Mouse (Mus musculus) heart, embryonic 16.5 days (tissue): ENCODE data around the gene Gbp7. TPM values are rescaled to one million over a fixed set of nuclear protein-coding genes. Genes with fewer than 3 reads are reported as not detected.

Experiments used
- ATAC-seq: fragments of 200-750 bp; cut with Nextera tagmentation; replicated peaks from 2 replicates; pipeline ENCODE4 v1.8.0; 2017; ENCODE audit warnings: moderate number of reproducible peaks; ENCODE audit not compliant: insufficient read depth, low FRiP score; ENCODE audit errors: extremely low read depth
- H3K27ac ChIP-seq: fragments of 300-500 bp; sonication (generic); 2 replicates; pipeline ENCODE4 v1.5.1; 2014; ENCODE audit warnings: mild to moderate bottlenecking, low read length, control low read depth, moderate library complexity
- H3K27me3 ChIP-seq: fragments of 300-500 bp; sonication (generic); 2 replicates; pipeline ENCODE4 v1.6.1; 2014; ENCODE audit warnings: low read length, mixed read lengths; ENCODE audit not compliant: control insufficient read depth, insufficient read depth
- H3K36me3 ChIP-seq: fragments of 300-500 bp; sonication (generic); 2 replicates; pipeline ENCODE4 v1.6.1; 2014; ENCODE audit not compliant: control insufficient read depth, insufficient read depth
- H3K4me1 ChIP-seq: fragments of 300-500 bp; sonication (generic); 2 replicates; pipeline ENCODE4 v1.6.1; 2014; ENCODE audit warnings: low read length, mixed read lengths; ENCODE audit not compliant: control insufficient read depth, insufficient read depth
- H3K4me2 ChIP-seq: fragments of 300-500 bp; sonication (generic); 2 replicates; pipeline ENCODE4 v1.6.1; 2014; ENCODE audit warnings: low read depth, mild to moderate bottlenecking, control low read depth, low read length
- H3K4me3 ChIP-seq: fragments of 300-500 bp; sonication (generic); 2 replicates; pipeline ENCODE4 v1.5.1; 2014; ENCODE audit warnings: mild to moderate bottlenecking, control low read depth, low read length
- H3K9ac ChIP-seq: fragments of 300-500 bp; sonication (generic); 2 replicates; pipeline ENCODE4 v1.6.1; 2014; ENCODE audit warnings: low read length, control low read depth
- H3K9me3 ChIP-seq: fragments of 300-500 bp; sonication (generic); replicated peaks from 2 replicates; pipeline ENCODE4 v1.6.1; 2016; ENCODE audit warnings: low read length; ENCODE audit not compliant: control insufficient read depth
- WGBS: fragments of 180-500 bp; shearing (Covaris S2); extraction: QIAGEN DNeasy Blood & Tissue Kit; methylation state at CpG from one replicate; pipeline ENCODE4 v1.1.7; 2014; 5-methylcytosine and 5-hydroxymethylcytosine counted together
- polyA plus RNA-seq: library from polyadenylated mRNA; unstranded; fragments of >200 nt; fragmentation: Nextera tagmentation; extraction: Ambion mirVana; gene quantifications from 2 replicates; pipeline ENCODE4 v1.2.1, GENCODE M21; 2015

Gene Gbp7
- polyA plus RNA-seq, 1 experiment from 2014 or later: 7.2 TPM

DNA sequence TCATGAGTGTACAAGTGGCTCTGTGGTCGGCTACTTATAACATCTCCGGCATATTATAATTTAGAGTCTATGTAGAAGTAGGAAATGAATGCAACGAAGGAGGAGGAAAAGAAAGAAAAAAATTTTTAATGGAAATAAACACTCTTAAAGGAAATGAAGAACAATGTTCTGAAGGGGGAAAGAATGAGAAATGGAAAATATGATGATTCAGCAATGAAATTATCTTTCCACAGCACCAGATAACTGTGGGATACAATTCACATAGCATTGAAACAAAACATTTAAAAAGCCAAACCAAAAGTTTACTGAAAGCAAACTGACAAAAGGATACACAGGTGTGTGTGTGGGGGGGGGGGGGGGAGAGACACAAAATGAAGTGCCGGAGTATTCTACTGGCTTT lies 52.9 kb downstream of the Gbp7 start:
- H3K9me3 ChIP-seq: no peaks in the 10 kb centered on the region
- no peak overlapping the region for H3K4me3 ChIP-seq
- no peak overlapping the region for H3K4me2 ChIP-seq
- H3K36me3 ChIP-seq: no peaks in the 10 kb centered on the region
- 87% methylated on average over 4 of the region's 4 CpGs for WGBS
- H3K27me3 ChIP-seq: no peaks in the 10 kb centered on the region
- no peak overlapping the region for H3K27ac ChIP-seq
- ATAC-seq: no peak
- no peak overlapping the region for H3K9ac ChIP-seq
- no peaks in the 10 kb centered on the region for H3K4me1 ChIP-seq

DNA sequence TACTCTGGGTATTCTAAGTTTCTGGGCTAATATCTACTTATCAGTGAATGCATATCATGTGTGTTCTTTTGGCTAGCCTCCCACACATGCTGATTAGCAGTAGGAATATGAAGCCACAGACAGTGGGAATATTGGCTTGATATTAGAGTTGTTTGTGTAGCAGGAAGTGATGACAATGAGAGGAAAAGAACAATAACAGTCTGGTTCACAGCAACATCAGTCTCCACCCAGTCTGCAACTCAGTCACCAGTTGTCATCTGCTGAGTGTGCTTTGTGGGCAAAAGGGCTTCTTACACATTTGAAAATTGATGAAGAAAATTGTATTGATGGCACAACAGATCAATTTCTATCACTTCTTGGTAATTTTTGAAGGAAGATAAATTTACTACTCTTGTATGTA lies 57.2 kb downstream of the Gbp7 start:
- ATAC-seq: no peak
- H3K9me3 ChIP-seq: no peaks in the 10 kb centered on the region

DNA sequence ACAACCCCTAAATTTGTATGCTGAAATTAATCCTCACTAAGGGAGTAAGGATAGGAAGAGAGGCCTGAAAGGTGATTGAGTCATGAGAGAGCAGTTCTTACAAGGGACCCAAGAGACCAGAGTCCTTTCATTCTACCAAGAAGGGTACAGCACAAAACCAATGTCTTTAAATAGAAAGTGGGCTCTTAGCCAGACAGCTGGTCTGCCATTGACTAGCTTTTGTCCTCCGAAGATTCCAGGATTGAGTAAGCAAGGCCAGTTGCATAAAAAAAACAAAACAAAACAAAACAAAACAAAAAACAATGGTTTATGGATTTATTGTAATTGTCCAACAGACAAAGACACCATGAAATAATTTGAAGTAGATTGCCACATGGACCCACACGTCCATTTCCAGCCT lies 58.7 kb downstream of the Gbp7 start:
- Histone ChIP-seq H3K27ac (no peak overlapping the region), H3K9ac (no peak overlapping the region), H3K36me3 (no peaks in the 10 kb centered on the region), H3K4me2 (no peak overlapping the region), H3K9me3 (no peaks in the 10 kb centered on the region), H3K4me3 (no peak overlapping the region), H3K27me3 (no peaks in the 10 kb centered on the region), H3K4me1 (no peaks in the 10 kb centered on the region)
- no peak for ATAC-seq
- 63% methylated on average over 2 of the region's 2 CpGs for WGBS

More for the DNA sequence above, 57.2 kb downstream of the Gbp7 start:
- Histone ChIP-seq H3K27me3 (no peaks in the 10 kb centered on the region), H3K36me3 (no peaks in the 10 kb centered on the region), H3K9ac (no peak overlapping the region), H3K27ac (no peak overlapping the region), H3K4me2 (no peak overlapping the region), H3K4me1 (no peaks in the 10 kb centered on the region), H3K4me3 (no peak overlapping the region)

DNA sequence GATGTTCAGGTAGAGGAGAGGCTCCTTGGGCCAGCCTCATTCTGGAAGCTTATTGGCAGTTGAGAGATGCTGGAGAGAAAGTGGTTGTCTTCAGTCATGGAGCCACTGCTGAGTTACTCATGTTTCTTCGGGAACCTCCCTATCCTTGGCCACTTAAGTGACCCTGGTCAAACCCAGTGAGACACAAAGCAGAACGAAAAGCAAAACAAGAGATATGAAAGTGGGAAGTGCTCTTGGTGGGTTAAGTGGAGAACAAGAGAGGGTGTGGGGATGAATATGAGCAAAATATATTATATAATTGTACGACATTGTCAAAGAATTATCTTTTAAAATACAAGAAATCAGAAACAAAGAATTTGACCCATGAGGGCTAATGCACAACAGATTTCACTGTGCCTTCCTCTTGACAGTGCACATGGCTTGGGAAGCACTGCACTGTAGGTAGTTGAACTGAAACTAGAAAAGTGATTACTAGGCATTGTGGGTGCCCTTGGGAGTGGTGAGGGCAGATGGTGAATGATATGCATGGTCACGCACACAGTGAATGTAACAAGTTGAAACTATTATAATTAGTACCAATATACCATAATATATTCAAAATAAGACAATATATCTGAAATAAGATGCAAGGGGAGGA lies 60.4 kb downstream of the Gbp7 start:
- ATAC-seq: no peak
- Histone ChIP-seq H3K9me3 (no peaks in the 10 kb centered on the region), H3K4me2 (no peak overlapping the region), H3K9ac (no peak overlapping the region), H3K4me3 (no peak overlapping the region), H3K4me1 (no peaks in the 10 kb centered on the region), H3K27ac (no peak overlapping the region), H3K27me3 (no peaks in the 10 kb centered on the region), H3K36me3 (no peaks in the 10 kb centered on the region)
- 68% methylated on average over 4 of the region's 4 CpGs for WGBS

DNA sequence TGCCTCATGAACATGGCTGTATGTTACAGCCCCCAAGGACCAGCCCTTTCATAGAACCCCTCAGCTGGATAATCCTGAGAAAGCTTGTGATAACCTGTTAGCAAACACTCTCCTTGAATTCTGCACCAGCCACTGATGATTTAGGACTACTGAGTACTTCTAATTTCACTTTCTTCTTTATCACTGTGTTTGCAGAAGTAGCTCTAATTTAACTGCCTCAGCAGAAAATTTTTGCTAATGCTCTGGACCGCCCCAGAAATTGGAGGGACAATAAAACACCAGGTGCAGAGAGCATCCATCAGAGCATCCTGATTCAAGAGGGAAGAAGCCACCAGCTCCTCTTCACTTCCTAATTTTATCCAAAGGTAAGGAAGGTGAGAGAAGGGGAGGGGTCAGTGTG lies 64.4 kb downstream of the Gbp7 start, which contains the start of gene Gbp2b:
Gene Gbp2b (plus strand): TSS at position 301 of the 400 bp plus-strand sequence.
- no peak for ATAC-seq
- Histone ChIP-seq H3K4me1 (no peaks in the 10 kb centered on the region), H3K27ac (no peak within 1 kb of the TSS), H3K36me3 (no peaks in the 10 kb centered on the region), H3K4me3 (no peak within 1 kb of the TSS), H3K9me3 (no peaks in the 10 kb centered on the region), H3K4me2 (no peak within 1 kb of the TSS), H3K27me3 (no peaks in the 10 kb centered on the region), H3K9ac (no peak within 1 kb of the TSS)
- WGBS: 81% methylated on average over 1 of the region's 1 CpGs

DNA sequence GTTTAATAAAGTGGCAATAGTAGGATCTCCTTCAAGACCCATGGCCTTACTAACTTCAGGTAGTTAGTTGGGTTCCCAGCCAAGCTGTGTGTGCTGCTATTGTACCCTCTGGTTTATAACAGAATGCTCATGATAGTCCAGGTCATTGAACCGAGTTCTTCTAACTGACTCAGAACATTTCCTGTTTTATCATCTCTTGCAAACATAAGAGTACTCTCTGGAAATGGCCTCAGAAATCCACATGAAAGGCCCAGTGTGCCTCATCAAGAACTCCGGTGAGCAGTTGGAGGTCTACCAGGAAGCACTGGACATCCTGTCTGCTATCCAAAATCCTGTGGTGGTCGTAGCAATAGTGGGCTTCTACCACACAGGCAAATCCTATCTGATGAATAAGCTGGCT lies 67.8 kb downstream of the Gbp7 start:
- H3K9me3 ChIP-seq: no peaks in the 10 kb centered on the region
- WGBS: 61% methylated on average over 3 of the region's 3 CpGs
- no peak overlapping the region for H3K4me3 ChIP-seq
- H3K27me3 ChIP-seq: no peaks in the 10 kb centered on the region
- no peak for ATAC-seq
- H3K9ac ChIP-seq: no peak overlapping the region
- H3K4me2 ChIP-seq: no peak overlapping the region
- H3K4me1 ChIP-seq: no peaks in the 10 kb centered on the region
- no peaks in the 10 kb centered on the region for H3K36me3 ChIP-seq
- H3K27ac ChIP-seq: no peak overlapping the region

Other genes with a start within 250 kb of the Gbp7 start
- 235 and 246 TPM in 2 replicates for gene Pdlim5, start 134.6 kb upstream of the Gbp7 start, polyA plus RNA-seq
- 0.19 and 0.21 TPM in 2 replicates for gene Gbp5, start 36.4 kb upstream of the Gbp7 start, polyA plus RNA-seq
- 2.9 and 4.3 TPM in 2 replicates for gene Gbp3, start 29.7 kb downstream of the Gbp7 start, polyA plus RNA-seq
- gene Gbp2b, start 64.5 kb downstream of the Gbp7 start, polyA plus RNA-seq: not detected in 2 replicates
- 2.5 and 4.7 TPM in 2 replicates for gene Gbp2, start 90.3 kb downstream of the Gbp7 start, polyA plus RNA-seq
- 14.9 and 15.6 TPM in 2 replicates for gene Kyat3, start 170.7 kb downstream of the Gbp7 start, polyA plus RNA-seq
- gene Gtf2b, start 234.7 kb downstream of the Gbp7 start, polyA plus RNA-seq: 65.1 and 76.5 TPM in 2 replicates